Mouse (Mus musculus): Measurements from ENCODE around the gene Capn7.
A peak's percentile ranks its signal among the peaks of the same experiment; 100 is the strongest.

Capn7 gene

GRCm38 (mm10) chr14:31365350-31365749 is 28.9 kb downstream of the Capn7 start:
- peak; percentile 47 for DNase-seq (ENCODE audit: low read depth)

- no peak for DNase-seq (ENCODE audit: low read depth)
Observed at GRCm38 (mm10) chr14:31367951-31368350, 31.5 kb downstream of the Capn7 start.

- DNase-seq (ENCODE audit: low read depth), result no peak
Observed at GRCm38 (mm10) chr14:31369377-31369776, 32.9 kb downstream of the Capn7 start.

- DNase-seq (ENCODE audit: low read depth), result no peak
Observed at GRCm38 (mm10) chr14:31374390-31374789, 38.0 kb downstream of the Capn7 start.

- no peak for DNase-seq (ENCODE audit: low read depth)
Observed at GRCm38 (mm10) chr14:31376331-31376730, 39.9 kb downstream of the Capn7 start.

- no peak for DNase-seq (ENCODE audit: low read depth)
Observed at GRCm38 (mm10) chr14:31382276-31382675, 45.8 kb downstream of the Capn7 start.

- no peak for DNase-seq (ENCODE audit: low read depth)
Observed at GRCm38 (mm10) chr14:31383470-31384050, 47.1 kb downstream of the Capn7 start.

GRCm38 (mm10) chr14:31384366-31385323 is 48.2 kb downstream of the Capn7 start:
- DNase-seq (ENCODE audit: low read depth), result no peak

- DNase-seq (ENCODE audit: low read depth), result no peak
Observed at GRCm38 (mm10) chr14:31385406-31385805, 49.0 kb downstream of the Capn7 start.

- DNase-seq (ENCODE audit: low read depth), result peak; percentile 50
Observed at GRCm38 (mm10) chr14:31385977-31386697, 49.7 kb downstream of the Capn7 start.

GRCm38 (mm10) chr14:31387301-31387981 is 51.0 kb downstream of the Capn7 start:
- DNase-seq (ENCODE audit: low read depth), result no peak

- DNase-seq (ENCODE audit: low read depth), result no peak
Observed at GRCm38 (mm10) chr14:31388086-31388872, 51.8 kb downstream of the Capn7 start.

GRCm38 (mm10) chr14:31389421-31390147 is 53.1 kb downstream of the Capn7 start:
- DNase-seq (ENCODE audit: low read depth), result no peak

GRCm38 (mm10) chr14:31392300-31392699 is 55.9 kb downstream of the Capn7 start:
- DNase-seq (ENCODE audit: low read depth), result no peak

- no peak for DNase-seq (ENCODE audit: low read depth)
Observed at GRCm38 (mm10) chr14:31392873-31393545, 56.6 kb downstream of the Capn7 start.

GRCm38 (mm10) chr14:31393546-31393890 is 57.1 kb downstream of the Capn7 start:
- DNase-seq (ENCODE audit: low read depth), result no peak

GRCm38 (mm10) chr14:31393936-31394630 is 57.6 kb downstream of the Capn7 start:
- DNase-seq (ENCODE audit: low read depth), result no peak

- no peak for DNase-seq (ENCODE audit: low read depth)
Observed at GRCm38 (mm10) chr14:31394822-31395532, 58.5 kb downstream of the Capn7 start.

All from c-Kit-positive CD71-negative TER-119-negative erythroid progenitor cells, embryonic 14.5 days (primary cell).